Mouse (Mus musculus): Measurements from ENCODE around the gene Plekha7. TPM values are rescaled to one million over a fixed set of nuclear protein-coding genes. Genes with fewer than 3 reads are reported as not detected.

Plekha7 gene
- polyA plus RNA-seq, 1 experiment from 2014 or later = 9.2 TPM

GRCm38 (mm10) chr7:116298851-116299250 lies 9.3 kb downstream of the Plekha7 start:
- ATAC-seq (ENCODE audit: low read depth) (no peak), DNase-seq (ENCODE audit: low spot score) (no peak)
- Histone ChIP-seq H3K27ac (replicated peaks; ENCODE audit: low read depth, low read length) (no peak overlapping the region), H3K4me3 (ENCODE audit: low read depth, low read length) (no peak overlapping the region), H3K4me1 (ENCODE audit: control insufficient read depth, insufficient read depth, low read length) (no peaks in the 10 kb centered on the region), H3K9ac (ENCODE audit: low read depth, low read length) (no peak overlapping the region), H3K36me3 (ENCODE audit: control insufficient read depth, insufficient read depth, low read length) (no peaks in the 10 kb centered on the region), H3K27me3 (replicated peaks; ENCODE audit: control insufficient read depth, insufficient read depth, low read length) (no peaks in the 10 kb centered on the region), H3K9me3 (ENCODE audit: control insufficient read depth, low read length) (no peaks in the 10 kb centered on the region), H3K4me2 (ENCODE audit: low read depth, low read length) (no peak overlapping the region)
- WGBS = 95% methylated on average over 2 of the region's 2 CpGs

GRCm38 (mm10) chr7:116298389-116298788 lies 9.8 kb downstream of the Plekha7 start:
- 74% methylated on average over 9 of the region's 10 CpGs for WGBS
- ATAC-seq (ENCODE audit: low read depth) = no peak
- H3K4me1 ChIP-seq (ENCODE audit: control insufficient read depth, insufficient read depth, low read length) = no peaks in the 10 kb centered on the region

GRCm38 (mm10) chr7:116294961-116295360 lies 13.2 kb downstream of the Plekha7 start:
- 0 out of 2 replicates have a peak overlapping the region, but pooled peaks have one; percentile 32 for H3K9ac ChIP-seq (ENCODE audit: low read depth, low read length)
- no peaks in the 10 kb centered on the region for H3K4me1 ChIP-seq (ENCODE audit: control insufficient read depth, insufficient read depth, low read length)
- H3K4me2 ChIP-seq (ENCODE audit: low read depth, low read length) = no peak overlapping the region
- no peaks in the 10 kb centered on the region for H3K9me3 ChIP-seq (ENCODE audit: control insufficient read depth, low read length)
- ATAC-seq (ENCODE audit: low read depth) (peak; percentile 69; the same call in 1 of the 2 replicates), DNase-seq (ENCODE audit: low spot score) (peak; percentile 60)
- 44% methylated on average over 3 of the region's 3 CpGs for WGBS
- H3K36me3 ChIP-seq (ENCODE audit: control insufficient read depth, insufficient read depth, low read length) = no peaks in the 10 kb centered on the region
- H3K4me3 ChIP-seq (ENCODE audit: low read depth, low read length) = no peak overlapping the region
- no peaks in the 10 kb centered on the region for H3K27me3 ChIP-seq (replicated peaks; ENCODE audit: control insufficient read depth, insufficient read depth, low read length)
- H3K27ac ChIP-seq (replicated peaks; ENCODE audit: low read depth, low read length) = no peak overlapping the region; the same call in 1 of the 2 replicates

More at GRCm38 (mm10) chr7:116298389-116298788, 9.8 kb downstream of the Plekha7 start:
- no peaks in the 10 kb centered on the region for H3K36me3 ChIP-seq (ENCODE audit: control insufficient read depth, insufficient read depth, low read length)
- no peak for DNase-seq (ENCODE audit: low spot score)
- H3K27ac ChIP-seq (replicated peaks; ENCODE audit: low read depth, low read length) = no peak overlapping the region
- H3K9ac ChIP-seq (ENCODE audit: low read depth, low read length) = no peak overlapping the region
- no peaks in the 10 kb centered on the region for H3K27me3 ChIP-seq (replicated peaks; ENCODE audit: control insufficient read depth, insufficient read depth, low read length)
- H3K4me3 ChIP-seq (ENCODE audit: low read depth, low read length) = no peak overlapping the region
- H3K4me2 ChIP-seq (ENCODE audit: low read depth, low read length) = no peak overlapping the region
- no peaks in the 10 kb centered on the region for H3K9me3 ChIP-seq (ENCODE audit: control insufficient read depth, low read length)

- Histone ChIP-seq H3K9ac (ENCODE audit: low read depth, low read length) (no peak overlapping the region), H3K4me2 (ENCODE audit: low read depth, low read length) (no peak overlapping the region), H3K36me3 (ENCODE audit: control insufficient read depth, insufficient read depth, low read length) (no peaks in the 10 kb centered on the region), H3K9me3 (ENCODE audit: control insufficient read depth, low read length) (no peaks in the 10 kb centered on the region), H3K27me3 (replicated peaks; ENCODE audit: control insufficient read depth, insufficient read depth, low read length) (no peaks in the 10 kb centered on the region), H3K4me3 (ENCODE audit: low read depth, low read length) (no peak overlapping the region), H3K27ac (replicated peaks; ENCODE audit: low read depth, low read length) (no peak overlapping the region), H3K4me1 (ENCODE audit: control insufficient read depth, insufficient read depth, low read length) (no peaks in the 10 kb centered on the region)
- ATAC-seq (ENCODE audit: low read depth) (no peak), DNase-seq (ENCODE audit: low spot score) (no peak)
- WGBS = 23% methylated on average over 5 of the region's 5 CpGs
These were observed 15.8 kb downstream of the Plekha7 start for GRCm38 (mm10) chr7:116292377-116292776.

GRCm38 (mm10) chr7:116290559-116290958 lies 17.6 kb downstream of the Plekha7 start:
- Histone ChIP-seq H3K4me2 (ENCODE audit: low read depth, low read length) (no peak overlapping the region), H3K9me3 (ENCODE audit: control insufficient read depth, low read length) (no peaks in the 10 kb centered on the region), H3K36me3 (ENCODE audit: control insufficient read depth, insufficient read depth, low read length) (no peaks in the 10 kb centered on the region), H3K27me3 (replicated peaks; ENCODE audit: control insufficient read depth, insufficient read depth, low read length) (no peaks in the 10 kb centered on the region), H3K27ac (replicated peaks; ENCODE audit: low read depth, low read length) (no peak overlapping the region), H3K4me3 (ENCODE audit: low read depth, low read length) (no peak overlapping the region), H3K9ac (ENCODE audit: low read depth, low read length) (no peak overlapping the region), H3K4me1 (ENCODE audit: control insufficient read depth, insufficient read depth, low read length) (no peaks in the 10 kb centered on the region)
- no peak for ATAC-seq (ENCODE audit: low read depth)
- DNase-seq (ENCODE audit: low spot score) = no peak
- 81% methylated on average over 1 of the region's 1 CpGs for WGBS

- WGBS = 79% methylated on average over 3 of the region's 3 CpGs
- no peaks in the 10 kb centered on the region for H3K36me3 ChIP-seq (ENCODE audit: control insufficient read depth, insufficient read depth, low read length)
- no peaks in the 10 kb centered on the region for H3K27me3 ChIP-seq (replicated peaks; ENCODE audit: control insufficient read depth, insufficient read depth, low read length)
- no peak overlapping the region for H3K4me2 ChIP-seq (ENCODE audit: low read depth, low read length)
- no peak overlapping the region for H3K27ac ChIP-seq (replicated peaks; ENCODE audit: low read depth, low read length)
- H3K9ac ChIP-seq (ENCODE audit: low read depth, low read length) = no peak overlapping the region
- no peaks in the 10 kb centered on the region for H3K9me3 ChIP-seq (ENCODE audit: control insufficient read depth, low read length)
- H3K4me3 ChIP-seq (ENCODE audit: low read depth, low read length) = no peak overlapping the region
- no peak for ATAC-seq (ENCODE audit: low read depth)
- no peaks in the 10 kb centered on the region for H3K4me1 ChIP-seq (ENCODE audit: control insufficient read depth, insufficient read depth, low read length)
- no peak for DNase-seq (ENCODE audit: low spot score)
These were observed 19.2 kb downstream of the Plekha7 start for GRCm38 (mm10) chr7:116288996-116289395.

GRCm38 (mm10) chr7:116287959-116288358 lies 20.2 kb downstream of the Plekha7 start:
- Histone ChIP-seq H3K4me2 (ENCODE audit: low read depth, low read length) (no peak overlapping the region), H3K36me3 (ENCODE audit: control insufficient read depth, insufficient read depth, low read length) (no peaks in the 10 kb centered on the region), H3K4me1 (ENCODE audit: control insufficient read depth, insufficient read depth, low read length) (0 out of 2 replicates have a peak, but pooled peaks cover 3% of the 10 kb centered on the region), H3K9ac (ENCODE audit: low read depth, low read length) (no peak overlapping the region), H3K27me3 (replicated peaks; ENCODE audit: control insufficient read depth, insufficient read depth, low read length) (no peaks in the 10 kb centered on the region), H3K27ac (replicated peaks; ENCODE audit: low read depth, low read length) (no peak overlapping the region), H3K4me3 (ENCODE audit: low read depth, low read length) (no peak overlapping the region), H3K9me3 (ENCODE audit: control insufficient read depth, low read length) (no peaks in the 10 kb centered on the region)
- no peak for DNase-seq (ENCODE audit: low spot score)
- ATAC-seq (ENCODE audit: low read depth) = no peak
- WGBS = 78% methylated on average over 5 of the region's 5 CpGs

GRCm38 (mm10) chr7:116286611-116287355 lies 21.4 kb downstream of the Plekha7 start:
- no peaks in the 10 kb centered on the region for H3K27me3 ChIP-seq (replicated peaks; ENCODE audit: control insufficient read depth, insufficient read depth, low read length)
- ATAC-seq (ENCODE audit: low read depth) (no peak), DNase-seq (ENCODE audit: low spot score) (no peak)
- H3K4me1 ChIP-seq (ENCODE audit: control insufficient read depth, insufficient read depth, low read length) = 0 out of 2 replicates have a peak, but pooled peaks cover 7% of the 10 kb centered on the region
- no peak overlapping the region for H3K9ac ChIP-seq (ENCODE audit: low read depth, low read length)
- H3K4me2 ChIP-seq (ENCODE audit: low read depth, low read length) = no peak overlapping the region
- H3K9me3 ChIP-seq (ENCODE audit: control insufficient read depth, low read length) = no peaks in the 10 kb centered on the region
- H3K27ac ChIP-seq (replicated peaks; ENCODE audit: low read depth, low read length) = no peak overlapping the region
- no peaks in the 10 kb centered on the region for H3K36me3 ChIP-seq (ENCODE audit: control insufficient read depth, insufficient read depth, low read length)
- 46% methylated on average over 11 of the region's 11 CpGs for WGBS
- no peak overlapping the region for H3K4me3 ChIP-seq (ENCODE audit: low read depth, low read length)

- H3K4me1 ChIP-seq (ENCODE audit: control insufficient read depth, insufficient read depth, low read length) = 0 out of 2 replicates have a peak, but pooled peaks cover 7% of the 10 kb centered on the region
- H3K9ac ChIP-seq (ENCODE audit: low read depth, low read length) = no peak overlapping the region
- no peak overlapping the region for H3K4me3 ChIP-seq (ENCODE audit: low read depth, low read length)
- no peaks in the 10 kb centered on the region for H3K36me3 ChIP-seq (ENCODE audit: control insufficient read depth, insufficient read depth, low read length)
- H3K4me2 ChIP-seq (ENCODE audit: low read depth, low read length) = no peak overlapping the region
- H3K27ac ChIP-seq (replicated peaks; ENCODE audit: low read depth, low read length) = no peak overlapping the region
- H3K27me3 ChIP-seq (replicated peaks; ENCODE audit: control insufficient read depth, insufficient read depth, low read length) = no peaks in the 10 kb centered on the region
- ATAC-seq (ENCODE audit: low read depth) (no peak), DNase-seq (ENCODE audit: low spot score) (no peak)
- 78% methylated on average over 12 of the region's 12 CpGs for WGBS
- H3K9me3 ChIP-seq (ENCODE audit: control insufficient read depth, low read length) = no peaks in the 10 kb centered on the region
These were observed 22.0 kb downstream of the Plekha7 start for GRCm38 (mm10) chr7:116286173-116286572.
